ENCODE assay signal across 26 mouse cellular contexts in the genomic region with DNA sequence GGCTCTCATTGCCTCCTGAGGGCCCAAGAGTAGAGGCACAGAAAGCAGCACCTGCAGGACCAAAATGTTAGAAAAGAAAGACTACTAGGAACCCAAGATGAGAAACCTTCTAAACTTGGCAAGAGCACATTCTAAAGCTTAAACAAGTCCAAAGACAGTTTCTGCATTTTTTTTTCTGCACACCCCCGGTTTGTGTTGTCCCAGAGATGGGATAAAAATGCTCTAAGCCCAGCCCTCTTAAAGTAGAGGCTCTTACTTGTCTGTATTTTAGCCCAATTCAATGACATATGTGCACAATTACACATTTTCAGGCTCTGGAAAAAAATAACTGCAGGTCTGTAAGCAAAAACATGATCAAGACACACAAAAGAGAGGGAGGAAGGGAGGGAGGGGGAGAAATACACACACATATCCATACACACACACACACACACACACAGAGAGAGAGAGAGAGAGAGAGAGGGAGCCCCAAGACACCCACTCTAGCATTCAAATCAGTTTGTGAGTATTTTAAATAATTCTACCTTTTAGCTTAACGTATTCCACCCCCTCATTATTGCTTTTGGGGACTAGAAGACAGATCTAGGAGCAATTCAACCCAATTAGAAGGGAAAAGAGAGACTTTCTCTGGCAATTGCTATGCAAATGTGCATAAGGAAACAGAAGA.
DNase-seq lines count a peak whose midpoint lies in the region; ATAC-seq and TF ChIP-seq lines count a peak whose summit lies in the region.
"Had no signal": no experiment of that assay in that cellular context is flagged by ENCODE, and none has a peak within 500 bp of the region (broad histone marks: within the 10 kb centered on the region; RNA-seq: fewer than 3 reads in every experiment).

No protein-coding gene starts in this region.

- WGBS in forebrain, embryonic 13.5 days: 41% methylated on average over 2 of the region's 2 CpGs
- 44% methylated on average over 2 of the region's 2 CpGs for WGBS in forebrain, embryonic 12.5 days
- 33% methylated on average over 2 of the region's 2 CpGs for WGBS in kidney, postnatal 0 days
- WGBS in midbrain, embryonic 16.5 days: 57% methylated on average over 2 of the region's 2 CpGs
- WGBS in midbrain, embryonic 10.5 days: 67% methylated on average over 2 of the region's 2 CpGs

- no peak overlapping the region for H3K27ac ChIP-seq in forebrain, embryonic 13.5 days
- no peak overlapping the region for H3K27ac ChIP-seq in forebrain, embryonic 12.5 days
- no peak overlapping the region for H3K27ac ChIP-seq in kidney, postnatal 0 days
- no peak overlapping the region for H3K27ac ChIP-seq in midbrain, embryonic 16.5 days (ENCODE audit: low read length)
- no peak overlapping the region for H3K27ac ChIP-seq in midbrain, embryonic 10.5 days (replicated peaks)
- H3K27ac ChIP-seq: hindbrain, embryonic 12.5 days; limb, embryonic 15.5 days; liver, embryonic 13.5 days; neural tube, embryonic 15.5 days had no signal

- H3K4me3 ChIP-seq in forebrain, embryonic 13.5 days: no peak overlapping the region
- no peak overlapping the region for H3K4me3 ChIP-seq in forebrain, embryonic 12.5 days (replicated peaks)
- no peak overlapping the region for H3K4me3 ChIP-seq in kidney, postnatal 0 days (replicated peaks; ENCODE audit: low read depth, low read length)
- no peak overlapping the region for H3K4me3 ChIP-seq in midbrain, embryonic 16.5 days (ENCODE audit: low read depth, low read length)
- H3K4me3 ChIP-seq in midbrain, embryonic 10.5 days: no peak overlapping the region
- H3K4me3 ChIP-seq: hindbrain, embryonic 12.5 days; limb, embryonic 15.5 days; liver, embryonic 13.5 days; neural tube, embryonic 15.5 days had no signal

- H3K9me3 ChIP-seq in forebrain, embryonic 13.5 days (replicated peaks): no peaks in the 10 kb centered on the region
- no peaks in the 10 kb centered on the region for H3K9me3 ChIP-seq in forebrain, embryonic 12.5 days
- H3K9me3 ChIP-seq in kidney, postnatal 0 days (replicated peaks; ENCODE audit: low read length): no peaks in the 10 kb centered on the region
- no peaks in the 10 kb centered on the region for H3K9me3 ChIP-seq in midbrain, embryonic 16.5 days (replicated peaks; ENCODE audit: control insufficient read depth, low read length, poor library complexity, severe bottlenecking)
- no peaks in the 10 kb centered on the region for H3K9me3 ChIP-seq in midbrain, embryonic 10.5 days (replicated peaks)
- H3K9me3 ChIP-seq: G1E; hindbrain, embryonic 12.5 days; limb, embryonic 15.5 days; liver, embryonic 13.5 days; neural tube, embryonic 15.5 days had no signal

- H3K36me3 ChIP-seq in forebrain, embryonic 13.5 days (ENCODE audit: poor library complexity, severe bottlenecking): no peaks in the 10 kb centered on the region
- no peaks in the 10 kb centered on the region for H3K36me3 ChIP-seq in forebrain, embryonic 12.5 days (replicated peaks)
- H3K36me3 ChIP-seq in kidney, postnatal 0 days (ENCODE audit: insufficient read depth, low read length): no peaks in the 10 kb centered on the region
- H3K36me3 ChIP-seq in midbrain, embryonic 16.5 days (ENCODE audit: control insufficient read depth, insufficient read depth, low read length): no peaks in the 10 kb centered on the region
- H3K36me3 ChIP-seq in midbrain, embryonic 10.5 days: no peaks in the 10 kb centered on the region
- H3K36me3 ChIP-seq: G1E; hindbrain, embryonic 12.5 days; limb, embryonic 15.5 days; liver, embryonic 13.5 days; neural tube, embryonic 15.5 days had no signal

- ATAC-seq in forebrain, embryonic 13.5 days: peak; percentile 59
- ATAC-seq in forebrain, embryonic 12.5 days (ENCODE audit: low FRiP score): no peak
- no peak for ATAC-seq in kidney, postnatal 0 days (replicated peaks; ENCODE audit: low FRiP score, low read depth)
- peak; percentile 56; the same call in 1 of the 2 replicates for ATAC-seq in midbrain, embryonic 16.5 days
- ATAC-seq: intestine, embryonic 16.5 days had no signal

- H3K9ac ChIP-seq in forebrain, embryonic 13.5 days: no peak overlapping the region
- H3K9ac ChIP-seq in forebrain, embryonic 12.5 days: no peak overlapping the region
- H3K9ac ChIP-seq in kidney, postnatal 0 days (ENCODE audit: low read depth, low read length): no peak overlapping the region
- H3K9ac ChIP-seq in midbrain, embryonic 16.5 days (ENCODE audit: low read depth, low read length): no peak overlapping the region
- H3K9ac ChIP-seq: hindbrain, embryonic 12.5 days; limb, embryonic 15.5 days; liver, embryonic 13.5 days; neural tube, embryonic 15.5 days had no signal

- peaks cover 6% of the 10 kb centered on the region; the same call in 1 of the 2 replicates for H3K4me1 ChIP-seq in forebrain, embryonic 13.5 days
- no peaks in the 10 kb centered on the region for H3K4me1 ChIP-seq in forebrain, embryonic 12.5 days
- H3K4me1 ChIP-seq in kidney, postnatal 0 days (replicated peaks; ENCODE audit: insufficient read depth, low read length): no peaks in the 10 kb centered on the region
- H3K4me1 ChIP-seq in midbrain, embryonic 16.5 days (ENCODE audit: control insufficient read depth, insufficient read depth, low read length): no peaks in the 10 kb centered on the region
- no peaks in the 10 kb centered on the region for H3K4me1 ChIP-seq in midbrain, embryonic 10.5 days
- H3K4me1 ChIP-seq: hindbrain, embryonic 12.5 days; limb, embryonic 15.5 days; liver, embryonic 13.5 days; neural tube, embryonic 15.5 days had no signal

- H3K4me2 ChIP-seq in forebrain, embryonic 13.5 days: no peak overlapping the region
- no peak overlapping the region for H3K4me2 ChIP-seq in forebrain, embryonic 12.5 days
- no peak overlapping the region for H3K4me2 ChIP-seq in kidney, postnatal 0 days (ENCODE audit: low read length)
- H3K4me2 ChIP-seq in midbrain, embryonic 16.5 days (ENCODE audit: low read length): no peak overlapping the region
- H3K4me2 ChIP-seq: hindbrain, embryonic 12.5 days; limb, embryonic 15.5 days; liver, embryonic 13.5 days; neural tube, embryonic 15.5 days had no signal

- TF ChIP-seq CTCF in kidney, postnatal 0 days (IDR thresholded peaks at IDR 0.05; ENCODE audit: low read depth): no peak

- no peaks in the 10 kb centered on the region for H3K27me3 ChIP-seq in forebrain, embryonic 13.5 days
- H3K27me3 ChIP-seq in forebrain, embryonic 12.5 days: no peaks in the 10 kb centered on the region
- H3K27me3 ChIP-seq in kidney, postnatal 0 days (ENCODE audit: insufficient read depth, low read length): no peaks in the 10 kb centered on the region
- H3K27me3 ChIP-seq in midbrain, embryonic 16.5 days (ENCODE audit: control insufficient read depth, insufficient read depth, low read depth, low read length): no peaks in the 10 kb centered on the region
- H3K27me3 ChIP-seq in midbrain, embryonic 10.5 days (ENCODE audit: low read depth, poor library complexity, severe bottlenecking): no peaks in the 10 kb centered on the region
- H3K27me3 ChIP-seq: hindbrain, embryonic 12.5 days; limb, embryonic 15.5 days; liver, embryonic 13.5 days; neural tube, embryonic 15.5 days had no signal

- peak; percentile 3 for DNase-seq in kidney, postnatal 0 days (ENCODE audit: low spot score)
- DNase-seq in kidney, adult 8-10 months: no peak
- DNase-seq in midbrain, embryonic 10.5 days (ENCODE audit: low spot score): no peak
- peak; percentile 62 for DNase-seq in telencephalon, adult 2 months (ENCODE audit: low read depth, low spot score)
- no peak for DNase-seq in heart, postnatal 4 days
- DNase-seq: adrenal gland, adult 8-10 months; cerebellum, adult 11 months; cerebellum, adult 9-10 months; cerebellum, postnatal 36 days; gastrocnemius, postnatal 10 days; heart, postnatal 14 days; kidney, adult 9 months; kidney, postnatal 14 days; liver, embryonic 13.5 days; lung, adult 18-20 months; lung, postnatal 10 days; retina, postnatal 1 day; right cerebral cortex, postnatal 14 days had no signal

Comparison
In these comparisons a context has a peak if more than half of its experiments do, and no peak if none do; other contexts are left out.
1. ATAC-seq: peak in forebrain, embryonic 13.5 days (single experiment) and midbrain, embryonic 16.5 days (single experiment); none in forebrain, embryonic 12.5 days (single experiment) and kidney, postnatal 0 days (single experiment).
2. DNase-seq: peak in kidney, postnatal 0 days (single experiment) and telencephalon, adult 2 months (single experiment); none in kidney, adult 8-10 months (0 of 2), midbrain, embryonic 10.5 days (single experiment) and heart, postnatal 4 days (single experiment).